Mouse (Mus musculus) cerebellum, adult 9-11 months (tissue): ENCODE data around the gene Methig1.
"Not testable (repeated sequence)": the region's sequence is repeated elsewhere in the genome, so short reads cannot be mapped to it uniquely, and the experiment has no call there.

Experiments used
- DNase-seq: peaks from one replicate; pipeline ENCODE4 v3.0.0; 2022

Gene Methig1

DNA sequence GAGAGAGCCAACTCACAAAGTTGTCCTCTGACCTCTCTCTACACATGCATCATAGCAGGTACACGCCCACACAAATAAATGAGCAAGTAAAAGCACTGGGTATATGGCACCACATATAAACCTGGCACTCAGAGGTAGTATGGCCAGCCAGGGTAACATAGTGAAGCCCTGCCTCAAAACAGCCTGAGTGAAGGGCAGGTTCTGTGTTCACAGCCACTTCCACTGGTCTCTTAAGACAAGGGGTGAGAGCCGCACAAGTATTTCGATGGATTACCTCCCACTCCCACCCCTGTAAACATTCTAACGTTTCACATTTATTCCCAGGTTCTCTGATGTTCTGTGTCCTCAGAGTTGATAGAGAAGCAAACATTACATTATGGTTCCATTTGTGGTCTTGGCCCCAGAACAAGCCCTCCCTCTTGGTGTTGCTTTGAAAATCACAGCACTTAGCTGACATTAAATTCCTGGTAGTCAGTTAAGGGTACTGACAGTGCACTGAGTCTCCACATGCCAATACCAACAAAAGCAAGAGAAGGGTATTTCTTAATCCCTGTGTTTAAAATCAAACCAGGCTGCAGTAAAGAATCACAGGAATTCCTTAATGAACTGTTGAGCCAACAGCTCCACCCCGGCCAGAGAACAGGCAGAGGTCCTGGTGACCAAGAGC, 11.5 kb upstream of the Methig1 start:
- DNase-seq = not testable (repeated sequence)

DNA sequence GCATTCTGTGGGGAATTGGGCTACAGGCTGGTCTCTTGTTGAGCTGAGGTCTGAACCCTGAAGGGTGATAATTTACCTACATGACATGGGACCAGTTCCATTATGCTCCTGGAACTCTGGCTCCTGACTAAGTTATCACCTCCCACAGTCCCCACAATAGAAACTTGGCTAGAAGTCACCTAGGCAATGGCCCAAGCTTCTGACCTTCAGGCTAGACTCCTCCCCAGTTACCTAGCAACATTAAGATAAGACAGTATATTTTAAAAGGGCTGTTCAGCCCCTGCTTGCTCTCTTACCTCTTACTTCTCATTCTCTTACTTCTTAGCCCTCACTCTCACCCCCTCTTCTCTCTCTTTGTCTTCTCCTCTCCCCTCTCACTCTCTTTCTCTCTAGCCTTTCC, 7.5 kb upstream of the Methig1 start:
- DNase-seq = no peak

DNA sequence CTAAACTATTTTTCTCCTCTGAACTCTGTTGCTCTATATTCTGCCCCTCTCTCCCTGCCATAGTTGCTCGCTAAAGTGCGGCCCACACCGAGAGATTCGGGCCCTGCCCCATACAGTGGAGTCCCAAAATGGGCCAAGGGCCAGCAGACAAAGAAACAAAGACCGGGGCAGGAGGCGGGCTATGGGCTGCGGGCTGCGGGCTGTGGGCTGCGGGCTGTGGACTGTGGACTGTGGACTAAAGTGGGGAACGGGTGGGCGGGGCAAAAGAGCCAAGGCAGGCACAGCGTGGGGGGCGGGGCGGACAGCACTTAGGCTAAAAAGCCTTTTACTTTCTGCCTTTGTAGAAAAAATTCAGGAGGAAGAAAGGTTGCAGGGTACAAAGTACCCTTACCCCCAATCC, 6.2 kb upstream of the Methig1 start:
- DNase-seq = no peak

DNA sequence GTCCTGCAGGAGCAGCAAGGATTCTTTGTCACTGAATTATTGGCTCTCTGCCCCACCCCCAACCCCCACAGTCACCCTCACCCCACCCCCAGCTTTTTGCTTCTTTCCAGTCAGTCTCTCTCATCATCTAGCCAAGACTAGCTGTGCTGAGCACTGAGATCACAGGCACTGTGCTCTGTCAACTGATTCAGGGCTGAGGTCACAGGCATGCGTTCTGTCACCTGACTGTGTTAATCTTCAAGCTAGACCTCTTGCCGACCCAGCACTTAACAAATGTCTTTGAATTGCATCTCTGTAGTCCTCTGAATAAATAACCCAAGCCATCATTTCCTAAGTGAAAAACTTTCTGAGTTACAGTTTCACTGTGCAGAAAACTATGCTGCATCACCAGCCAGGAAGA, 3.5 kb upstream of the Methig1 start:
- DNase-seq = no peak

DNA sequence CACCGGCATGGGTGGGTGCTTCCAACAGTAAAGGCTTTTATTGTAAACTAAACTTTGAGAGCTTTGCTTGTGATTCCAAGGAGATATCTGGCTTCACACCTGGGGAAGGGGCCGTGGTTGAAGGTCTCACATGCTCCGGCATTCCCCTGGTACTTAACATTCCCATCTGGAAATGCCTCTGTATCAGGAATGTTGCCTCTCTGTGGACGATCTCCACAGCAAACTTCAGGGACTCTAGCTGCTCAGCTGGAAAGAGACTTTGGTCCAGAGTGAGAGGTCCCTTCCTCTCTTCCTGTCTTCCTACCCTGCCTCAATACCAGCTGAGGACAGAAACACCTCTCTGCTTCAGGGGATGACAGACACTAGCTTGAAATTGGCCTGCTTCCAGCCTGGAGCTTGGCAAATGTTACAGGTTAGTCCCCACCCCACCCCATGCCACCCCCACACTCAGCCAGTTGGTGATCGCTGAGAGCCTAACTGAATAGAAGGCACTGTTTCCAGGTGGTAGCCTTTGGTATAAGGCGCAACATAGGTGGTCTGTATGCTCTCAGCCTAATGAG, 1.4 kb upstream of the Methig1 start:
- no peak for DNase-seq

DNA sequence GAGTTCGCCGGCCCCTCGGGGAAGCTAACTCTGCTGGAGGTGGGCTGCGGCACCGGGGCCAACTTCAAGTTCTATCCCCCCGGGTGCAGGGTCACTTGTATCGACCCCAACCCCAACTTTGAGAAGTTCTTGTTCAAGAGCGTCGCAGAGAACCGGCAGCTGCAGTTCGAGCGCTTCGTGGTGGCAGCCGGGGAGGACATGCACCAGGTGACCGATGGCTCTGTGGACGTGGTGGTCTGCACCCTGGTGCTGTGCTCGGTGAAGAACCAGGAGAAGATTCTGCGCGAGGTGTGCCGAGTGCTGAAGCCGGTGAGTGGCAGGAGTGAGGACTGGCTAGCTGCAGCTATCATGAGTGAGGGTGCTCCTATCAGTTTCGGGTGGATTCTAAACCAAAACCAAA, 450 bp downstream of the Methig1 start:
- not testable (repeated sequence) for DNase-seq

DNA sequence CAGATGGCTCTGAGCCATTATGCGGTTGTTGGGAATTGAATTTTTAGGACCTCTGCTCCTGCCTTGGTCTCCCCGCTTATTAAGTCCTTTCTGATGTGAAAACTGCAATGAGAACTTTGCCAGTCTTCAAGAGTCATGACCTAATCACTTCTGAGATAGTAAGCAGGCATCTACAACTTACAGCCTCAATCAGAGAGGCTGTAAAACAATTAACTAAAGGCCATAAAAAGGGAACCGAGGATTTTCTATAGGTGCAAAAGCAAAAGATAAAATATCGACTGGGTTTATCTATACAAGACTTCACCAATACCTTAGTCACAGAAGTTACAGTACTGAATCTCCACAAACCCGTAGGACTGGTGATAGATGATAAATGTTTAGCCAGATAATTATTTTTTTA, 2.9 kb downstream of the Methig1 start:
- DNase-seq = no peak

DNA sequence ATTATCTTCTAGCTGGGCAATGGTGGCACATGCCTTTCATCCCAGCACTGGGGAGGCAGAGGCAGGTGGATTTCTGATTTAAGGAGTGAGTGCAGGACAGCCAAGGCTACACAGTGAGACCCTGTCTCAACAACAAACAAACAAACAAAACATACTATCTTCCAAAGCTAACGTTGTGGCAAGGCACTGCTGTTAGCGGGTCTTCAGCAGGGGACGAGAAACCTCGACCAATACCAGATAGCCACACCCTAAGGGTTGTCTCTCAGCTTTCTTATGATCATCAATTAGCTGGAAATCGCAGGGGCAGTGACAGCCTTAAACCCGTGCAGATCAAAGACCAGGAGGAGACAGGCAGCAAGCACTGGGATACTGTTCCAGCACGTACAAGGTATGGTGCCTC, 11.3 kb downstream of the Methig1 start, which contains the start of gene Higd1c:
Gene Higd1c, plus strand, starts transcription at position 301 of the 400 bp plus-strand sequence.
- DNase-seq = no peak

DNA sequence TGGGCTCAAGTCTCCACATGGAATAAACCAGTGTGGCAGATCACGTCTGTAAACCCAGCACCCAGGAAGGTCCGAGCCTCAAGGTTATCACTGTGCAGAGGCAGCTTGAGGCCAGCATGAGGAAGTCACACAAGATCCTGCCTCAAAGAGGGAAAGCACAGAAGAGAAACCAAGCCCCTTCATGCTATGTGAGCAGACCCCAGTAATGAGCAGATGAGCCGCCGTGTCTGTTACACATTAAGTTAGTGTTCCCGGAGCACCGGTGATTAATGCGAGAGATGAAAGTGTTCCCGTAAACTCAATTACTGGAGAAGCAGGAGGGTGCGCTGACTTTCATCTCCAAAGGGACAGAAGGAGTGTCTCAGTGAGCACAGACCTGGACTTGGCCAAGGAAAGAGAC, 13.0 kb downstream of the Methig1 start:
- DNase-seq = not testable (repeated sequence)

DNA sequence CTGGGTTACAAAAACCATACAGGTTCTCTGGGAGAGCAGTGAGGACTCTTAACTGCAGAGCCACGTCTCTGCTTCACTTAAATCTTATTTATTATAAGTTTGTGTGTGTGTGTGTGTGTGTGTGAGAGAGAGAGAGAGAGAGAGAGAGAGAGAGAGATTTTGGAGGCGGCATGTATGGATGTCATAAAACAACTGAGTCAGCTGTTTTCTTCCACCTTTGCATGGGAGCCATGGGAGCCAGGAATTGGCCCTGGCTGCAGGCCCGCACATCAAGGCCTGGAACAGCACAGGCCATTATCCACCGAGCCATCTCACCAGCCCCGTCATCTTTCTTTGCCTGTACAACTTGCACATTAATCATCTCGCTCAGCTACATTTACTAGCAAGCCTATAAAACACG, 14.2 kb downstream of the Methig1 start:
- no peak for DNase-seq

DNA sequence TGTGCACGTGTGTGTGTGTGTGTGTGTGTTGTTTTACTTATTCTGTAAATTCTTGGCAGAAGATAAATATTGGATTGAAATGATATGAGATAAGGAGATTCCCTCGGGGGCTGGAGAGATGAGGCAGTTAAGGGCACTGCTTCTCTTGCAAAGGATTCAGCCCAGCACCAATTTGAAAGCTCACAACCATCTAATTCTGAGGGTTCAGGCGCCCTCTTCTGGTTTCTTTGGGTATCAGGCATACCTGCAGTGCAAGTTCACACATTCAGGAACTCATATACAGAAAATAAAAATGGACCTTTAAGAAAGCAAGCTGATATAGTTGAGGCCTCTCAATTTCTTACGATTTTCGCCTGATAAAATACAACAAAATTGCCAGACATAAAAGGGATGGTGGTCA, 22.1 kb downstream of the Methig1 start:
- peak; percentile 32 for DNase-seq

DNA sequence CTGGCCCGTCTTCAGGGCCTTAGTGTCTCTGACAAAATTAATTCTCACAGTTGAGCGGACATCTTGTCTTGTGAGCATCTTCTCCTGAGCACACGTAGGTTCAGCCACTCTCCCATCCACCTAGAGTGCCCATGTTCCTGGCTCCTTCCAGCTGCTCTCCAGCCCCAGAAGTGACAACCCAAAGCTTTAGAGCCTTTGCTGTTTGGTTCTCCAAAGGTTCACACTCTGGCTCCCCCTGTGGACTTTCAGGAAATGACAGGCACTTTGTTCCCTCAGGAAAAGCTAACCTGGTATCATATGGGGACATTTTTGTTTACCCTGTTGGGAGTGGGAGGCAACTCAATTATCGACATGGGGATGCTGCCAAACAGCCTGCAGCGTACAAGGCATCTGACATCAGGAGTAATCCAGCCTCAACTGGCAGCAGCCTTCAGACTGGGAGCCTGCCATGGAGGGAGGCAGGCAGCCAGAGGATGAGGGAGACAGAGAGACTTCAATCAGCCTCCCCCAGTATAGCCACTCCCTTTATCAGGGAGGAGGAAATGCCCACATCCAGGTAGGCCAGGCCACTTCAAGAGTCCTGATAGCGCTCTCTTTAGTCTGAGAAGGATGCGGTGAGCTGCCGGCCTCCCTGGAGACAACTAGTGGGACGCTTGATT, 25.0 kb downstream of the Methig1 start:
- peak; percentile 5 for DNase-seq

DNA sequence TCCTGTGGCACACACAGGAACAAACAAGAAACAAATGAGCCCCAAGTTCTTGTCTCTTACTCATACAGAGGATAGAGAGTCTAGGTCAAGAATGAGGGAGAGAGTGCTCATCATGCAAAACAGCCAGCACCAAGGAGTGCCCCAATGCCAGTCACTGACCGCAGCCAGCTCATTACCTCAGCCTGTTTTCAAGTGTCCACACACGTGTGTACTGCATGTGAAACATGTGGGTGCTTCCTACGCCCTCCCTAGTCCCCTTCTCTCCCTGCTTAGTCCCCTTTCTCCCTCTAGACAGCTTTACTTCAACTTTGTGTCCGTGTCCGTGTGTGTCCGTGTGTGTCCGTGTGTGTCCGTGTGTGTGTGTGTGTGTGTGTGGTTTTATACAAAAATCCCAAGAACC, 26.7 kb downstream of the Methig1 start:
- DNase-seq = no peak

DNA sequence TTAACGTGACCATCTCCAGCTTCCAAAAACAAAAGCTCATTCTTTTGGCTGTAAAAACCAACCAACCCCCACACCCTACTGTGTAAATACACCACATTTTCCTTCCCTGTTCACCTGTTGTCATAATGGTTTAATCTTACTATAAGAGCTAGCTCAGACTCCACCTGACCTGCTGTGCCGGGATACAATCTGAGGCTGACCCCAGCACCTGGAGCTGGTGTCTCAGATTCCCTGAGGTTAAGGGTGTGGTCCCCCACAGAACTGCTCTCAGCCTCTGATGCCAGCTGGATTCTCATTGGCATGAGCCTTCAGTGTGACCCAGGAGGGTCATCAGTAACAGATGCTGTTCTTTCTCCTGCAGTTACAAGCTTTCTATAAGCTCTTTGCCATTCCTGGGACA, 27.2 kb downstream of the Methig1 start:
- DNase-seq = no peak

DNA sequence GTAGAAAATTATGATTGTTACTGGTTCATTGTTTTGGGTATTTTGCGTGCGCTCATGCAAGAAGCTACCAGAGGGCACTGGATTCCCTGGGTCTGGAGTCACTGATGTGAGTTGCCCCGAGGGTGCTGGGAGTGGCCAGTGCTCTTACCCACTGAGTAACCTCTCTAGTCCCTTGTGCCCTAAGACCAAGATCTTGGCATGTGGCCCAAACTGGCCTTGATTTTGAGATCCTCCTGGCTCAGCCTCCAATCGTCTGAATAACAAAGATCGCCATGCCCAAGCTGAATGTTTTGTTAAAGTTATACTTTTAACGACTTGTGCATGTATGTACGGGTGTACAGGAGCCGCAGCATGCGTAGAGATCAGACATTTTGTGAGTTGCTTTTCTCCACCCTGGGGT, 32.8 kb downstream of the Methig1 start:
- DNase-seq = no peak

DNA sequence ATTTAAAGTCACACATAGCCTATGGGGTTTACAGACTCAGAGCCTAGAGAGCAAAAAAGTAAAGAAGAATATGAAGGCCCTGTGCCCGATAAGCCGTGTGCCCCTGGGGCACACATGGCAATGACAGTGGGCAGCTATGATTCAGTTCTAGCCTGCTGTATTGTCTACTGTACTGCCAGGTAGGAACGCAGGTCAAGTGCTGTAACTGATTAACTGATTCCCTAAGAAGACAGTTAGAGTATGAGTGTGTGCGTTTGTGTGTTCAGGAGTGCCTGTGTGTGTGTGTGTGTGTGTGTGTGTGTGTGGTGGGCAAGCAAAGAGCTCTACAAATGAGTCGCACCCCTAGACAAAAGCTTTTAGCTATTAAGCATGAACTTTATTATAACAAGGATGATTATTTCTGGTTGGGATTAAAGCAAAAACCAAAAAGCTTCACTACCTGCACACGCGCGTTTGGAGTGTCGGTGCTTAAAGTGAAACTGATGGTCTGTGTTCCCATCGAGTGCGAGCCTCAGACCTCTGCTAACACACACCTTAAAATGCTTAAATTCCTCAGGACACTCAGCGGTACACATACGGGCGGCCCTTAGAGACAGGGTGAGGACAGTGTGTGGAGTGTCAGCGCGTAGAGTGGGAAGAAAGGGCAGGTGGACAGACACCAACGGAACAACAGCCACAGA, 34.7 kb downstream of the Methig1 start:
- DNase-seq = no peak

DNA sequence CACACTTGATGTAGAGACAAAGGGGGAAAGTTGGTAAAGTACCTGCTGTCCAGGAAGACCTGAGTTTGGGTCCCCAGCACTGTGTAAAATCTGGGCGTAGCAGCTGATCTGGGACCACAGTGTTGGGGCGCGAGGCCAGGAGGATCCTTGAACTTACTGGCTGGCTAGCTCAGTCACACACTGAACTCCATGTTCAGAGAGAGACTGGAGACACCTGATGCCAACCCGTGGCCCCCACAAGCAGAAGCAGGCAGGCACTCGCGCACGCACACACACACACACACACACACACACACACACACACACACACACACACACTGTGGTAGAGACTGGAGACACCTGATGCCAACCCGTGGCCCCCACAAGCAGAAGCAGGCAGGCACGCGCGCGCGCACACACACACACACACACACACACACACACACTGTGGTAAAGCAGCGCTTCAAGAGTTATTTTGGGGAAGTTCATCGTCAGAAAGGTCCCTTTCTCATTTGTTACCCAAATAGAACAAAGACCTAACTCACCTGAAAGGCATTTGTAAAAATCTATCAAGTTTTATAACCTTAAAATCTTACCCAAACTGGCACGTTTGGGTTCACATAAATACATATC, 35.4 kb downstream of the Methig1 start:
- no peak for DNase-seq

DNA sequence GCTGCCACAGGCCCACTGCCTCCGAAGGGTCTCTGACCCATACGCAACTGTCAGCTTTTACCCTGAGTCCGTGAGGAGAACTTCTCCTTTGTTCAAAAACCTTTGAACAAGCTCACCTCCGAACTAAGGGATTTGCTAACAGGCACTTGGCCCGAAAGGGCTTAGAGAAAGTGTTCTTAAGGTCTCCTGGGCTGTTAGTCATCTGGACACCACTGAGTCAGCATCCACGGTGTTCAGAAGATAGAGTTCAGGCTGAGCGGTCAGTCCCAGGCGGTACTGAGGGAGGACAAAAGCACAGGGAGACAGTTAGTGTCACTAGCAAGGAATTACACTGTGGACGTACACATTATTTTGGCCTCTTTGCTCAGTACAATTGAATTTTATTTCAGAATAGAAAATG, 35.9 kb downstream of the Methig1 start:
- no peak for DNase-seq

DNA sequence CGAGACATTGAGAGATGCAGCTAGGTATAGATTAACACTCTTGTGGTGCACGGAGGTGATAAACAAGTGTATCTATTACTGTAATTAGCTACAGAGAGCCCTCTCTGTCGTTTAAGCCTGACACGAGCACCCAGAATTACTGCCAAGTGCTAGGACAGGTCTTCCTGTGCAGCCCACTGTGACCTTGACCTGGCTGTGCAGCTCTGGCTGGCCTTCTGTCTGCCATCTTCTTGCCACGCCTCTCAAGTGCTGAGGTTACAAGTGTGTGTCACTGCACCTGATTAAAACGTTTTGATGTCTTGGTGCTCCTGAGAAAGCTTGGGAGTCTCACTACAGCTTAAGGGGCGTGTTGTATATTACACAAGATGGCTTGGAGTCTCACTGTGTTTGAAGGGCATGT, 38.1 kb downstream of the Methig1 start:
- DNase-seq = no peak

DNA sequence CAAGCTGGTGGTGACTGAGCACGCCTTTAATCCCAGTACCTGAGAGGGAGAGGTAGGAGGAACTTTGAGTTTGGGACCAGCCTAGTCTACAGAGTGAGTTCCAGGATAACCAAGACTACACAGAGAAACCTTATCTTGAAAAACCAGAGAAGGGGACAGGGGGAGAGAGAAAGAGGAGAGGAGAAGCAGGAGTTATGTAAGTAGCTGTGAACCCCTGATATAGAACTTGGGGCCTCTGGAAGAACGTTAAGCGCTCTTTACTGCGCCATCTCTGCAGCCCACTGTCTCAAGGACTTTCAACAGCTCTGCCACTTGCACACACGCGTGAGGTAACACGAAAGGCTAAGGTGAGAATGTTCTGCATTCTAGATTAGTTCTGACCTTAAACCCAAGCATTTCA, 38.6 kb downstream of the Methig1 start:
- no peak for DNase-seq

DNA sequence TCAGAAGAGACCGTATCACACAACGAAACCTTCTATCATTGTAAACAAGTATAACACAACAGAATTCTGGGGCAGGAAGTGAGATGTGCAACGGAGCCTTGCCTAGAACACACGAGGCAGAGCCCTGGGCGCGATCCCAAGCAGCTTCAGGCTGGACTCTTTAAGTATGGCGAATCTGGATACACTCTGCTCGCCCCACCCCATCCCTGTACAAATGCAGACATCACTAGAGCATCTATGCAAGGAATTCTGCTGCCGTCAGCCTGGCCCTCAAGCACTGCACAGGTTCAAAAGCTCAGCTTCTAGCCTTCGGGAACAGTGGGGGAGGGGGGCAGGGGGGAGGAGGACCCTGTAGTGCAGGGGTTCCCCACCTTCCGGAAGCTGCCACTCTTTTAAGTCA, 40.1 kb downstream of the Methig1 start:
- no peak for DNase-seq

DNA sequence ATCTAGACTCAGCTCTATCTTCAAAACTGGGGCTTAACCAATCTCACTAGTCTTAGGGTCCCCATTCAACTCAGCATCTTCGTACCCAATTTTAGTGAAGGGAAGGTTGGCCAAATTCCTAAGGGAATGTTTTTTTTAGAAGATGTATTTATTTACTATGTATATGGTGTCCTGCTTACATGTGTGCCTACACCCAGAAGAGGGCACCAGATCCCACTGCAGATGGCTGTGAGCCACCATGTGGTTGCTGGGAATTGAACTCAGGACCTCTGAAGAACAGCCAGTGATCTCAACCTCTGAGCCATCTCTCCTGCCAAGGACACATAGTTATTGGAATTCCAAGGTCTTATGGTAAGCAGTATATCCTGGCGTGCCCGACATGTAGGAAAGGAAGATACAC, 42.6 kb downstream of the Methig1 start:
- DNase-seq = no peak

DNA sequence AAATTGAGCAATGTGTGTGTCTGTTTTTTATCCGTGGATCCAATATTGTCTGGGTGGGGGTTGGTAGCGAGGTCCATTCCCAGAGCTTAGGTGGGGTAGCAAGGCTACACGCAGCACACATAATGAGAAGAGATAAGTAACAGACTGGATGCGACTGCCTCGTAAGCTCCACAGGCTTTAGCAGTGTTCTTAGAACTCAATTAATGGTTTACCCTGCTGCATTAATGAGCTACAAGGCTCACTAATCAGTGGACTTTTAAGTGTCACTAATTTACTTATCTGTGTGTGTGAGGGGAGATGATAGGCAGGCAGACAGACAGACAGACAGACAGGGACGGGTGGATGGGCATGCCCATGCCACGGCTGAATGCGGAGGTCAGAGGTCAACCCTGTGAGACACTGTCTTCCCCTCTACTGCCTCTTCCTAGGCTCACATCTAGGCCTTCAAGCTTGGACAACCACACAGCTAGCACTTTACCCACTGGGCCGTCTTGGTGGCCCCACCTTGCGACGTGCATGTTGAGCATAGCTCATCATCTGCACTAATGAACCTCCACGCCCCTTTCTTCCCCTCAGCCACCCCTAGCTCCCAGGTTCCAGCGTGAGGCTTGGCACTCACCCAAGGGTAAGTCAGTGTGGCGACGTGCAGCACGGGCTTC, 47.8 kb downstream of the Methig1 start:
- no peak for DNase-seq
